Comparison of ENCODE assay signal across 25 mouse cellular contexts in genomic region chr2:50156009-50156408, GRCm38 (mm10).
DNase-seq lines count a peak whose midpoint lies in the region; ATAC-seq and TF ChIP-seq lines count a peak whose summit lies in the region.
"Had no signal": no experiment of that assay in that cellular context is flagged by ENCODE, and none has a peak within 500 bp of the region (broad histone marks: within the 10 kb centered on the region; RNA-seq: fewer than 3 reads in every experiment).

No protein-coding gene starts in this region.

- no peaks in the 10 kb centered on the region for H3K27me3 ChIP-seq in limb, embryonic 11.5 days (ENCODE audit: control insufficient read depth, insufficient read depth, low read length)
- H3K27me3 ChIP-seq in limb, embryonic 10.5 days (ENCODE audit: low read depth, poor library complexity, severe bottlenecking), result no peaks in the 10 kb centered on the region
- H3K27me3 ChIP-seq in myocyte (ENCODE audit: control insufficient read depth, insufficient read depth, insufficient read length), result no peaks in the 10 kb centered on the region
- H3K27me3 ChIP-seq: CH12.LX; embryonic facial prominence, embryonic 12.5 days; forebrain, embryonic 13.5 days; forebrain, embryonic 15.5 days had no signal

- no peaks in the 10 kb centered on the region for H3K9me3 ChIP-seq in limb, embryonic 11.5 days (ENCODE audit: control insufficient read depth, low read length)
- no peaks in the 10 kb centered on the region for H3K9me3 ChIP-seq in limb, embryonic 10.5 days (replicated peaks)
- H3K9me3 ChIP-seq: embryonic facial prominence, embryonic 12.5 days; forebrain, embryonic 15.5 days had no signal

- no peaks in the 10 kb centered on the region for H3K36me3 ChIP-seq in limb, embryonic 11.5 days (ENCODE audit: control insufficient read depth, insufficient read depth, low read length)
- H3K36me3 ChIP-seq in limb, embryonic 10.5 days, result no peaks in the 10 kb centered on the region
- H3K36me3 ChIP-seq in myocyte (ENCODE audit: control insufficient read depth, insufficient read depth), result no peaks in the 10 kb centered on the region
- H3K36me3 ChIP-seq: embryonic facial prominence, embryonic 12.5 days; forebrain, embryonic 15.5 days; G1E had no signal

- intact Hi-C loops in left cerebral cortex, postnatal 10 days (cut with DNase I), result no loop called here

- TF ChIP-seq POLR2A in myocyte (IDR thresholded peaks at IDR 0.05; ENCODE audit: insufficient read length, low read depth), result no peak

- H3K27ac ChIP-seq in limb, embryonic 11.5 days (replicated peaks; ENCODE audit: low read depth, low read length), result no peak overlapping the region
- H3K27ac ChIP-seq in limb, embryonic 10.5 days, result no peak overlapping the region
- H3K27ac ChIP-seq: embryonic facial prominence, embryonic 10.5 days; embryonic facial prominence, embryonic 12.5 days; forebrain, embryonic 13.5 days; forebrain, embryonic 15.5 days had no signal

- no peak overlapping the region for H3K4me2 ChIP-seq in limb, embryonic 11.5 days (ENCODE audit: low read depth, severe bottlenecking)
- H3K4me2 ChIP-seq in myocyte (ENCODE audit: low read depth), result no peak overlapping the region
- H3K4me2 ChIP-seq: embryonic facial prominence, embryonic 12.5 days; forebrain, embryonic 13.5 days; forebrain, embryonic 15.5 days had no signal

- no peak for ATAC-seq in limb, embryonic 11.5 days (ENCODE audit: insufficient number of reproducible peaks, low FRiP score, low TSS enrichment, low read depth)
- ATAC-seq: activated CD4-positive, CD25-positive, alpha-beta regulatory T cell, adult 4 months; CD4-positive, CD25-positive, alpha-beta regulatory T cell, adult 4 months; forebrain, embryonic 13.5 days; forebrain, embryonic 15.5 days; forebrain, postnatal 0 days had no signal

- no peaks in the 10 kb centered on the region for H3K79me2 ChIP-seq in myocyte (ENCODE audit: control insufficient read depth, insufficient read depth)

- H3K4me3 ChIP-seq in limb, embryonic 11.5 days (ENCODE audit: low read depth, low read length), result no peak overlapping the region
- no peak overlapping the region for H3K4me3 ChIP-seq in limb, embryonic 10.5 days
- H3K4me3 ChIP-seq in myocyte, result no peak overlapping the region
- H3K4me3 ChIP-seq: embryonic facial prominence, embryonic 10.5 days; embryonic facial prominence, embryonic 12.5 days; forebrain, embryonic 13.5 days; forebrain, embryonic 15.5 days had no signal

- no peak overlapping the region for H3K9ac ChIP-seq in limb, embryonic 11.5 days (ENCODE audit: low read length)
- H3K9ac ChIP-seq: embryonic facial prominence, embryonic 12.5 days; forebrain, embryonic 13.5 days; forebrain, embryonic 15.5 days; forebrain, postnatal 0 days had no signal

- no peaks in the 10 kb centered on the region for H3K4me1 ChIP-seq in limb, embryonic 11.5 days (ENCODE audit: control insufficient read depth, insufficient read depth, low read length)
- H3K4me1 ChIP-seq in limb, embryonic 10.5 days, result peaks cover 7% of the 10 kb centered on the region; the same call in 1 of the 2 replicates
- H3K4me1 ChIP-seq: forebrain, embryonic 13.5 days; forebrain, embryonic 15.5 days had no signal

- H3ac ChIP-seq in myocyte (ENCODE audit: control insufficient read depth, insufficient read length), result no peak overlapping the region

- 93% methylated on average over 10 of the region's 10 CpGs for WGBS in limb, embryonic 11.5 days
- 93% methylated on average over 10 of the region's 10 CpGs for WGBS in limb, embryonic 10.5 days

- DNase-seq in limb, embryonic 11.5 days (ENCODE audit: low spot score), result peak; percentile 19
- no peak for DNase-seq in limb, embryonic 10.5 days (ENCODE audit: low spot score)
- DNase-seq in 3T3-L1 (ENCODE audit: low read depth, low spot score), result peak; percentile 38
- peak; percentile 63 for DNase-seq in Muller cell, postnatal 12 days (ENCODE audit: inconsistent ontology term)
- no peak for DNase-seq in ovary, postnatal 36 days (ENCODE audit: low spot score)
- DNase-seq in frontal cortex, postnatal 36 days (ENCODE audit: low spot score in 2 of 2), result no peak
- no peak for DNase-seq in left cerebral cortex, postnatal 10 days (ENCODE audit: extremely low spot score in 1 of 2, low spot score in 2 of 2)
- DNase-seq: adrenal gland, adult 8-10 months; adrenal gland, postnatal 14 days; adrenal gland, postnatal 36 days; cerebellum, adult 11-12 months; cerebellum, adult 2 months; cerebellum, adult 9-10 months; cerebellum, postnatal 10 days; cerebellum, postnatal 25 days; forebrain, postnatal 0 days had no signal

TF ChIP-seq in myocyte, 11 proteins besides CTCF, POLR2A, EP300 and RAD21:
- TF ChIP-seq MYOG (IDR thresholded peaks at IDR 0.05; ENCODE audit: control insufficient read depth in 1 of 3, insufficient read depth in 1 of 3, insufficient read length in 2 of 3, low read depth in 2 of 3) (peak in 2 of 3 experiments; percentile 11 to 30), POLR2AphosphoS2 (IDR thresholded peaks at IDR 0.05; ENCODE audit: insufficient read length, low read depth) (no peak), CEBPB (IDR thresholded peaks at IDR 0.05; ENCODE audit: insufficient read depth, poor library complexity, severe bottlenecking) (no peak)

Comparison
In these comparisons a context has a peak if more than half of its experiments do, and no peak if none do; other contexts are left out.
1. DNase-seq: peak in limb, embryonic 11.5 days (single experiment), 3T3-L1 (single experiment) and Muller cell, postnatal 12 days (single experiment); none in limb, embryonic 10.5 days (single experiment), ovary, postnatal 36 days (single experiment), frontal cortex, postnatal 36 days (0 of 2) and left cerebral cortex, postnatal 10 days (0 of 2).